Mouse (Mus musculus) lung, postnatal 0 days (tissue): Measurements from ENCODE around the gene 1700069L16Rik. TPM values are rescaled to one million over a fixed set of nuclear protein-coding genes. Genes with fewer than 3 reads are reported as not detected.

Experiments
- ATAC-seq: fragments of 200-750 bp; cut with Nextera tagmentation; 2 replicates; pipeline ENCODE4 v1.8.0; 2017; ENCODE audit warnings: moderate library complexity
- DNase-seq: peaks from one replicate; pipeline ENCODE4 v3.0.0-alpha.2; 2016; ENCODE audit warnings: low spot score
- H3K27ac ChIP-seq: fragments of 300-500 bp; sonication (generic); 2 replicates; pipeline ENCODE4 v1.5.1; 2014; ENCODE audit warnings: antibody characterized with exemption, mild to moderate bottlenecking, low read length, mixed read lengths
- H3K27me3 ChIP-seq: fragments of 300-500 bp; sonication (generic); replicated peaks from 2 replicates; pipeline ENCODE4 v1.6.1; 2014; ENCODE audit warnings: low read length, mixed read lengths; ENCODE audit not compliant: insufficient read depth
- H3K36me3 ChIP-seq: fragments of 300-500 bp; sonication (generic); 2 replicates; pipeline ENCODE4 v1.6.1; 2014; ENCODE audit warnings: low read length, mixed read lengths; ENCODE audit not compliant: insufficient read depth
- H3K4me1 ChIP-seq: fragments of 300-500 bp; sonication (generic); 2 replicates; pipeline ENCODE4 v1.6.1; 2014; ENCODE audit warnings: antibody characterized with exemption, low read depth, low read length, mixed read lengths; ENCODE audit not compliant: insufficient read depth
- H3K4me2 ChIP-seq: fragments of 300-500 bp; sonication (generic); replicated peaks from 2 replicates; pipeline ENCODE4 v1.6.1; 2014; ENCODE audit warnings: low read depth, mild to moderate bottlenecking, low read length, moderate library complexity, mixed read lengths
- H3K4me3 ChIP-seq: fragments of 300-500 bp; sonication (generic); 2 replicates; pipeline ENCODE4 v1.5.1; 2014; ENCODE audit warnings: low read depth, low read length
- H3K9ac ChIP-seq: fragments of 300-500 bp; sonication (generic); replicated peaks from 2 replicates; pipeline ENCODE4 v1.6.1; 2014; ENCODE audit warnings: low read depth, mild to moderate bottlenecking
- H3K9me3 ChIP-seq: fragments of 300-500 bp; sonication (generic); 2 replicates; pipeline ENCODE4 v1.6.1; 2016; ENCODE audit warnings: low read length, mixed read lengths
- CTCF ChIP-seq: IDR thresholded peaks from 2 replicates; pipeline ENCODE4 v1.5.1; 2016; ENCODE audit warnings: antibody characterized with exemption, mild to moderate bottlenecking
- EP300 ChIP-seq: IDR thresholded peaks from 2 replicates; pipeline ENCODE4 v1.6.1; 2016; ENCODE audit warnings: antibody characterized with exemption, mild to moderate bottlenecking, control low read depth
- WGBS: fragments of 180-500 bp; shearing (Covaris S2); extraction: QIAGEN DNeasy Blood & Tissue Kit; methylation state at CpG from one replicate; pipeline ENCODE4 v1.1.7; 2014; 5-methylcytosine and 5-hydroxymethylcytosine counted together
- polyA plus RNA-seq: library from polyadenylated mRNA; unstranded; fragments of >200 nt; fragmentation: Nextera tagmentation; extraction: Ambion mirVana; gene quantifications from 2 replicates; pipeline ENCODE4 v1.2.1, GENCODE M21; 2015

The 1700069L16Rik gene
- polyA plus RNA-seq, 1 experiment from 2014 or later = not detected

DNA sequence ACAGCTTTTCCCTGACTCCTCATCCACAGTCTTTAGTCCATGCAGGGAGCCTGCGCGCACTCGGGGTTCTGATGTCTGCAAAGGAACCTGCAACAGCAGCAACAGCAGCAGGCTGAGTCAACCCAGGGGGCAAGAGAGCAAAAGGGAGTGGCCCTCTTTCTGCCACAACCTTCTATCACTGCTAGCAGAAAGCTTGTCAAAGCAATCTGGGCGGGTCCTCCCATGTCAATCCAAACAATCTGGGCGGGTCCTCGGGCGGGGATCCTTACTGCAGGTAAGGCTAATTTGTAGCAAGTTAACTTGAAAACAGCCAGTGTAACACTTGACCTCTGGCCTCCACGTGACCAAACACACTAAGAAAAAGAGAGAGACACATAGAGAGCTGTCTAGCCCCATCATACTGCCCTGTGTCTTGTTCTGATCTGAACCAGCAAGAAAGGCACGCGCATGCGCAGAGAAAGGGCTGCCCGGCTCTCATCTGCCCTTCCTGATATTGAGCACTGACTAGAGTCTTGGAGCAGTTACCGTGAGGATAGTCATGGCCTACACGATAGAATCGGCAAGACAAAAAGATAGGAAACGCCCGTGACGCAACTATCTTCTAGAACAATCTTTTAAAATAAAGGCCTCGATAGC, 24.1 kb downstream of the 1700069L16Rik start:
- DNase-seq (no peak), ATAC-seq (no peak)
- no peak for TF ChIP-seq CTCF
- no peak for TF ChIP-seq EP300
- no peak overlapping the region for H3K27ac ChIP-seq
- no peak overlapping the region for H3K4me2 ChIP-seq
- no peaks in the 10 kb centered on the region for H3K4me1 ChIP-seq
- H3K36me3 ChIP-seq = no peaks in the 10 kb centered on the region
- H3K4me3 ChIP-seq = no peak overlapping the region
- H3K9ac ChIP-seq = no peak overlapping the region
- no peaks in the 10 kb centered on the region for H3K9me3 ChIP-seq
- H3K27me3 ChIP-seq = no peaks in the 10 kb centered on the region
- WGBS = 77% methylated on average over 19 of the region's 19 CpGs

GRCm38 (mm10) chr5:113694415-113694814, 30.2 kb downstream of the 1700069L16Rik start:
- no peaks in the 10 kb centered on the region for H3K36me3 ChIP-seq
- TF ChIP-seq CTCF = no peak
- no peak for TF ChIP-seq EP300
- ATAC-seq = no peak
- no peak for DNase-seq
- no peak overlapping the region for H3K4me3 ChIP-seq
- H3K27ac ChIP-seq = no peak overlapping the region
- no peak overlapping the region for H3K9ac ChIP-seq
- no peaks in the 10 kb centered on the region for H3K9me3 ChIP-seq
- no peaks in the 10 kb centered on the region for H3K27me3 ChIP-seq
- H3K4me2 ChIP-seq = no peak overlapping the region
- 48% methylated on average over 5 of the region's 5 CpGs for WGBS
- H3K4me1 ChIP-seq = no peaks in the 10 kb centered on the region

DNA sequence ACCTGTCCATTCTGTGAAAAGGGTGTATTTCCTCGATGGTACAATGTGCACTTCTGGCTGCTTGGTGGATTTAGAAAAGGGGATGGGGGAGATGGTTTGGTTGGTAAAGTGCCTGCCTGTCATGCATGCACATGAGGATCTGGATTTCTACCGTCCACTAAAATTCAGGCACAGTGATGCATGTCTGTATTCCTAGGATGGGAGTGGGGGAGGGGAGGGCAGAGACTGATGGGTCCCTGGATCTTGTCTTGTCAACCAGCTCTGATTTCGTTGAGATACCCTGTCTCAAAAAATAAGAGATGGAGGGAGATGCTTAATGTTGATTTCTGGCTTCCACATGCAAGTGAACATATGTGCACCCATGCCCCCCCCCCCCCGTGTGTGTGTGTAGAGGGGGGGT, 30.6 kb downstream of the 1700069L16Rik start:
- Histone ChIP-seq H3K4me3 (no peak overlapping the region), H3K9ac (no peak overlapping the region), H3K27me3 (no peaks in the 10 kb centered on the region), H3K27ac (no peak overlapping the region), H3K4me2 (no peak overlapping the region), H3K4me1 (no peaks in the 10 kb centered on the region), H3K36me3 (no peaks in the 10 kb centered on the region), H3K9me3 (no peaks in the 10 kb centered on the region)
- ATAC-seq = no peak
- no peak for DNase-seq
- 59% methylated on average over 4 of the region's 4 CpGs for WGBS
- TF ChIP-seq CTCF = no peak
- TF ChIP-seq EP300 = no peak

- no peak overlapping the region for H3K27ac ChIP-seq
- H3K4me3 ChIP-seq = no peak overlapping the region
- 92% methylated on average over 8 of the region's 8 CpGs for WGBS
- H3K27me3 ChIP-seq = no peaks in the 10 kb centered on the region
- H3K4me2 ChIP-seq = no peak overlapping the region
- no peaks in the 10 kb centered on the region for H3K4me1 ChIP-seq
- TF ChIP-seq CTCF (no peak), EP300 (no peak)
- H3K9me3 ChIP-seq = no peaks in the 10 kb centered on the region
- H3K9ac ChIP-seq = no peak overlapping the region
- H3K36me3 ChIP-seq = no peaks in the 10 kb centered on the region
- DNase-seq (no peak), ATAC-seq (no peak)
Observed at GRCm38 (mm10) chr5:113693196-113693755, 31.3 kb downstream of the 1700069L16Rik start.

DNA sequence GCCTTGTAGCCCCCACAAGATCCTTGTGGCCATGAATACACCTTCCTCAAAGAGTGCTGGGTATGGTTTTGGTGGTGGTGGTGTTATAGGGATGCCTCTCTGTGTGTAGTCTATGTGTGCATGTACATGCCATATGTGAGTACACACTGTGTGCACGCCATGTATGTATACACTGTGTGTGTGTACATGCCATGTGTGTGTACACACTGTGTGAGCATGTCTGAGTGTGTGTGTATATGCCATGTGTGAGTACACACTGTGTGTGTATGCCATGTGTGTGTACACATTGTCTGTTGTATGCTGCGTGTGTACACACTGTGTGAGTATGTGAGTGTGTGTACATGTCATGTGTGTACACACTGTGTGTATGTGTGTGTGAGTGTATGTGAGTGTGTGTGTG, 33.7 kb downstream of the 1700069L16Rik start:
- H3K9me3 ChIP-seq = no peaks in the 10 kb centered on the region
- H3K4me2 ChIP-seq = no peak overlapping the region
- H3K36me3 ChIP-seq = no peaks in the 10 kb centered on the region
- H3K27ac ChIP-seq = no peak overlapping the region
- H3K4me1 ChIP-seq = no peaks in the 10 kb centered on the region
- TF ChIP-seq EP300 (no peak), CTCF (no peak)
- H3K4me3 ChIP-seq = no peak overlapping the region
- ATAC-seq = no peak
- no peak overlapping the region for H3K9ac ChIP-seq
- H3K27me3 ChIP-seq = no peaks in the 10 kb centered on the region
- 77% methylated on average over 2 of the region's 2 CpGs for WGBS
- DNase-seq = no peak

DNA sequence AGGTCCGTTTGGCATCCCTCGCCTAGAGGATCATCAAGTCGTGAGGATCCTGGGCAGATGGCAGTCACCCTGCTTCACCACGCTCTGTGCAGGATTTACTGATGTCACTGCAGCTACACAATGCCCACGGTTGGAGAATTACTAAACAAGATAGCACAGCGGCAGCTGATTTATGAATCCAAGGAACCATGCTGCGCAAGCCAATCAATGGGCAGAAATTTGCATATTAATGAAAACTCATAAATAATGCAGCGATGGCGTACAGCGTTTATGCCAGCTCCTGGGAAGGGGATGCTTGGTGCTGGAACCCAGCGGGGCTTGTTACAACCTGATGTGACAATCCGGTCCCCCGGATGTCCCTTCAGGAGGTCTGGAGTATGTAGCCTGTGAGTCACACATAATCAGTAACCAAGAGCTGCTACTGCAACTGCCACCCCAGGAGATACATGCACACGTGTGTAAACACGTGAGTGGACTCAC, 34.5 kb downstream of the 1700069L16Rik start:
- no peaks in the 10 kb centered on the region for H3K36me3 ChIP-seq
- no peak for TF ChIP-seq EP300
- no peak for TF ChIP-seq CTCF
- H3K4me3 ChIP-seq = no peak overlapping the region
- H3K9me3 ChIP-seq = no peaks in the 10 kb centered on the region
- no peak for ATAC-seq
- DNase-seq = no peak
- no peaks in the 10 kb centered on the region for H3K27me3 ChIP-seq
- no peaks in the 10 kb centered on the region for H3K4me1 ChIP-seq
- no peak overlapping the region for H3K27ac ChIP-seq
- no peak overlapping the region for H3K4me2 ChIP-seq
- no peak overlapping the region for H3K9ac ChIP-seq
- 79% methylated on average over 15 of the region's 15 CpGs for WGBS
